Mouse (Mus musculus) embryonic fibroblast, embryonic 13.5 days (primary cell): Measurements from ENCODE around the gene Bmpr1b. TPM values are rescaled to one million over a fixed set of nuclear protein-coding genes. Genes with fewer than 3 reads are reported as not detected.

Experiments used
- H3K27ac ChIP-seq: 2 replicates; pipeline ENCODE4 v1.5.1; 2012; ENCODE audit warnings: low read length, control low read depth, inconsistent platforms; ENCODE audit not compliant: insufficient read depth
- H3K4me1 ChIP-seq: 2 replicates; pipeline ENCODE4 v1.6.1; 2011; ENCODE audit warnings: low read length; ENCODE audit not compliant: control insufficient read depth, insufficient read depth
- H3K4me3 ChIP-seq: 2 replicates; pipeline ENCODE4 v1.5.1; 2011; ENCODE audit warnings: mild to moderate bottlenecking, control low read depth, low read length; ENCODE audit not compliant: insufficient read depth
- CTCF ChIP-seq: IDR thresholded peaks from 2 replicates; pipeline ENCODE4 v1.5.1; 2011; ENCODE audit warnings: mild to moderate bottlenecking, control low read depth, low read length, moderate library complexity, borderline replicate concordance; ENCODE audit not compliant: insufficient read depth
- POLR2A ChIP-seq: IDR thresholded peaks from 2 replicates; pipeline ENCODE4 v1.6.1; 2011; ENCODE audit warnings: low read depth, mild to moderate bottlenecking, control low read depth, low read length, moderate library complexity
- polyA plus RNA-seq: library from polyadenylated mRNA; stranded (reverse); fragments of >200 nt; gene quantifications from 2 replicates; pipeline ENCODE4 v1.2.4, GENCODE M21; 2011; ENCODE audit warnings: low read depth; ENCODE audit not compliant: missing spikeins, insufficient read length

Gene Bmpr1b
- polyA plus RNA-seq, 1 experiment, result 9.2 TPM

DNA sequence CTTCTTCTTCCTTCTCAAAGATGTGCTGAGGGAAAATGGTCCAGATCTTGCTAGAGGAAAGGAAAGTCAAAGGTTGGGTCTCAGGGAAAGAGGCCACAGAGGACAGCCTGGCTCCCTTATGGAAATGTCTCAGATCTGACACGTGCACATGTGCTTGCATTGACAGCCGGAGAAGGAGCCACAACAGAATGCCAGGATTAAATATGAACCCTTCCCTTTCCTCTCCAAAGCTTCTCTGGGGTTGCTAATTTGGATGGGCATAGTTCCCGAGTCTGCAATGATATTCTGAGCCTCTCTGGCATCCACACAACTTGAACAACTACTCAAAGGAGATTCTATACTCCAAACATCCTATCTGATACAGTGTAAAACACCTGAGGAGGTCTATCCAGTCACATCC is 48.4 kb downstream of the Bmpr1b start:
- 0 out of 2 replicates have a peak, but pooled peaks cover 3% of the 10 kb centered on the region for H3K4me1 ChIP-seq
- no peak overlapping the region for H3K4me3 ChIP-seq
- H3K27ac ChIP-seq, result no peak overlapping the region
- no peak for TF ChIP-seq CTCF
- TF ChIP-seq POLR2A, result no peak

DNA sequence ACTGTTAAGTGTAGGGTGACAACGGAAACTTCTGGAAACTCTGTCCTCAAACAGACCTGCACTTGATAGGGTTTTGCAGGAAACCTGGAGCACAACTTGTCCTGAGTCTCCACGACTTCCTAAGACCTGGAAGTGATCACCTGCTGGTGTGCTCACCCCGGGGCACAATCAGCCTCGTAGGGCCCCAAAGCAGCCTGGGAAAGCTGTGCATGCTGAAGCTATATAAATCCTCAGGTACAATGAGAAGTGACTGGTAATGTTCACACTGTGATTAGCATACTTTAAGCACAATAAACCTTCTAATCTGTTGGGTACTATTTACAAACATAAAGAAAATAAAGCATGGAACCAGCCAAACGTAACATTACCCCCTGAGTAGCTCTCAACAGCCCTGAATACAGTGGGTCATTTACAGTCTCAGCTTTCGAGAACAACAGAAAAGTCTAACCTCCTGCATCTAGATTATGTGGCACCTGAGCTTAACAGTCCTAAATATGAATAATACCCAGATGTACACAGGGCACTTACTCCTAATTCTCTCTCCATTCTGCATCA is 54.4 kb downstream of the Bmpr1b start:
- H3K4me3 ChIP-seq, result no peak overlapping the region

DNA sequence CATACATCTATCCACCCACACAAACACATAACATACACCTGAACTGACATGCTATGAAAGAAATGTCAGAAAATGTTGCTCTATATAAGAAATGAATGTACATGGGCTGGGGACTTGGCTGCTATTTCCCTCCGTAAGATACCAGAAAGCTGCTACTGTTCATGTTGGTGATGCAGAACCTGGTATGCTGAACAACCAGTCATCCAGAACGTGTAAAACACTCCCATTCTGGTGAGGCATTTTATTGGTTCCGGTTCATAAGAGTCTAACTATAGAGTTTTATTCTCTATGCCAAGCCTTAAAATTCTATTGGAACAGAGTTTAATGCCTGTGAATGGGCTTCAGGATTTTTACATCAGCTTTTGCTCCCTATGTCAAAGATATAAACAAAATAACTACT is 55.0 kb downstream of the Bmpr1b start:
- Histone ChIP-seq H3K4me1 (0 out of 2 replicates have a peak, but pooled peaks cover 3% of the 10 kb centered on the region), H3K27ac (no peak overlapping the region), H3K4me3 (no peak overlapping the region)
- TF ChIP-seq POLR2A, result no peak

More for the DNA sequence above, 54.4 kb downstream of the Bmpr1b start:
- no peak overlapping the region for H3K27ac ChIP-seq
- 0 out of 2 replicates have a peak, but pooled peaks cover 3% of the 10 kb centered on the region for H3K4me1 ChIP-seq
- TF ChIP-seq CTCF, result no peak
- TF ChIP-seq POLR2A, result no peak

DNA sequence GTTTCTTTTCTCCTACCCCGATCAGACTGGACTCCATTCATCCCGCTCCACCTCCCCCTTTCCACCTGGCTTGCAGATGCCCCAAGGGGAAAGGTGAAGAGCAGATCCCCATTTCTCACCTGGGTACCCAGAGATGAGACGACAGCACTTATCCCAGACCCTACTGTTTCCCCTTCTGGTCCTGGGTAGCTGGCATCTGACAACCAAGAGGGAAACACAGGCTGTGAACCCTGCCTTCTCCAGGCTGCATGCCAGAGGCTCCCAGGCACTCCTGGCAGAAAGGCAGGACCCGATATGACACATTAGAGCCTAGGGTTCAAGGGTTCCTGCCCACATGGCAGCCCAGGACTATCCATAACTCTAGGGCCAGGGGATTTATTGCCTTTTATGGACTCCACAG is 56.0 kb downstream of the Bmpr1b start:
- TF ChIP-seq CTCF (no peak), POLR2A (no peak)
- no peak overlapping the region for H3K4me3 ChIP-seq
- H3K4me1 ChIP-seq, result 0 out of 2 replicates have a peak, but pooled peaks cover 3% of the 10 kb centered on the region
- H3K27ac ChIP-seq, result no peak overlapping the region

DNA sequence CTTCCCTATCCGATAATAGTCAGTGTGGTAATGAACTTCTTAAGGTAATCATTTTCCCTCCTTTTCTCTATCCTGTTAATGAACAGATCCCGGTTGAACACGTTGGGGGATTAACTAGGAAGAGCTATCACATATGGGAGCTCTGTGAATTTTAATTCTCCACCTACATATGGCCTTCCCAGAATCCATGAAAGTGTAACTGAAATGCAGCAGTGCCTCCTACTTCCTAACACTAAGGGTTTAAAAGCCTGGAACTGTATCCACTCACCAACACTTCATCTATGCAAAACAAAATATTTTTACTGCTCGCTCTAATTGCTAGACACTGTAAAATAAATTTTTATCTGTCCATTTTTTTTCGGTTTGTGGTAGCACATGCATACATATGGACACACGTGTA is 63.0 kb downstream of the Bmpr1b start:
- no peak overlapping the region for H3K27ac ChIP-seq
- no peaks in the 10 kb centered on the region for H3K4me1 ChIP-seq
- no peak overlapping the region for H3K4me3 ChIP-seq
- TF ChIP-seq CTCF (no peak), POLR2A (no peak)

DNA sequence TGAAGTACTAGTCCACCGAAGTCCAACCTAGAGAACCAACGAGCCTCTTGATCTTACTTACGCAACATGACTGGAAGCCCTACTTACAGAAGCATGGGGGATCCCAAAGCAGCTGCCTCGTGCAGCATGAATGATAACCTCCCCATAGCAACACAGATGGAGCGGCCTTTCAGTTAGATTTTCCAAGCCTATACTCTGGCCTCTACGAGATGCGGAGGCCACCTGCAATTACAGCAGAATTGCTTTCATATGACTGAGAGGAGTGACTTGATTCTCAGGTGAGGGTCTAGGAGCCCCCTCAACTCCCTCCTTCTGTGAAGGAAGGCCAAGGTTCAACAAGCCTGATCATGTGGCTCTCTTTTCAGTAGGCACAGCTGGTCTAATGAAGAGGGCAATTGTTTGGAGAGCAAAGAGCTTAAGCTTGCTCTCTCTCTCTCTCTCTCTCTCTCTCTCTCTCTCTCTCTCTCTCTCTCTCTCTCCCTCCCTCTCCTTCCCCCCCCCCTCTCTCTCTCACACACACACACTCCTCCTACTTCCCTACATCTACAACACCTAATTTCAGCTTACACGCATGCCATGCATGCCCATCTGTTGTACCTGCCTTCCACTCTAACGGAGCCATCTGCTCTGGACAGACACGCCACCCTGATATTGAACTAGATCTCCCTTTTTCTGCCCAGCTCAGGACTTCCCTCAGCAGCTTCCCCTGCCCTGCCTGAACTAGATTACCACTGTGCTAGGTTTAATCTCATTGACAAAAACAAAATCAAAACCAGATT is 65.0 kb downstream of the Bmpr1b start:
- no peak overlapping the region for H3K27ac ChIP-seq
- H3K4me3 ChIP-seq, result no peak overlapping the region
- no peaks in the 10 kb centered on the region for H3K4me1 ChIP-seq
- TF ChIP-seq CTCF, result no peak
- no peak for TF ChIP-seq POLR2A

DNA sequence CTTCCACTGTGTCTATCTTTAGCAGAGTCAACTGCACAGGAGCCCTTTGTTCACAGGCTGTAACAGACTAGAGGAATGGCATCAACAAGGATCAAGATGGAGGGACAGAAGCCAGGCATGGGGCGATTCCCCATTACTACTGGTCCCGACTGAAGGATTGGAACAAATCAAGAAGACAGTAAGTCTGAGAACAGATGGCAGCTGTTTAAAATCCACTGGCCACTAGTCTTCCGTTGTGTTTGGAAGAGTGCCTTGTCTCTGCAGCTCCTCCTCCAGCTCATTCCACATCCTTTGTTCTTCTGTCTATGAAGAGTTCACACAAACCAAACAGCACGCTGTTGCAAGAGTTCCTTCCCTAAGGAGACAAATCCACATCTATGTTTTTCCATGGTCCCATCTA is 65.6 kb downstream of the Bmpr1b start:
- H3K4me1 ChIP-seq, result no peaks in the 10 kb centered on the region
- TF ChIP-seq CTCF, result no peak
- no peak for TF ChIP-seq POLR2A
- no peak overlapping the region for H3K4me3 ChIP-seq
- H3K27ac ChIP-seq, result no peak overlapping the region

DNA sequence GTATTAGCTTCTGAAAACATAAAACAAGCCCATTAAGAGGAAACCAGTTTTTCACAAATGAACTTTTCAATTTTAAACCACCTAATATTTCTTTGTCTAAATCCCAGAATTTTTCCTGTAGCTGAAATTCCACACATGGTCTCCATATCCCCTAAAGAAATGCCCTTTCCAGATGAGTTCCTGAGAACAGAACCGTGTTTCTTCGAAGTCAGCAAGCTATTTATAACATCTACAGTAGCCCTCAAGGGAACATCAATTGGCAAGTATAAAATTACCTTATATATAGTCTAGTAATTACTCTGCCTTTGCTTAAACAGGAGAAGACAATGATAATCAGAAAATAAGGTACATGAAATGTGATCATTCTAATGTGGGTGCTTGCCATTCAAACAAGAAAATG is 70.1 kb downstream of the Bmpr1b start:
- TF ChIP-seq CTCF, result no peak
- TF ChIP-seq POLR2A, result no peak
- no peak overlapping the region for H3K27ac ChIP-seq
- H3K4me1 ChIP-seq, result no peaks in the 10 kb centered on the region
- no peak overlapping the region for H3K4me3 ChIP-seq

DNA sequence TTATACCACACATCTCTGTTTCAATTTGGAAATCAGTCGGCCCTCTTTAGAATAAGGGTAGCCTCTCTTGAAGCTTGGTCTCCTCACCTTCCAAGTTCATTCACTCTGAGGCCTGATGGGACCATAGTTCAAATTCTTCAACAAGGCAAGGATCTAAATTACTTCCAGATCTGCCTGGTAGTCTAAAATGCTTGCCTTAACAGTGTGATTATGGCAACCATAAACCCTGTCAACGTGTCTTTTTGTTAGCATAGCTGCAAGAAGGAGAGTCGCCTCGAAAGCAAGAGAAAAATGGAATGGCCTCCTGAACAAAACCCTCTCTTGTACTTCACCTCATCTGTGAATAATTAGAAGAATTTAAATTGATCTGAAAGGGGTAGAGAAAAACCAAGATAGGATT is 75.2 kb downstream of the Bmpr1b start:
- Histone ChIP-seq H3K4me1 (no peaks in the 10 kb centered on the region), H3K4me3 (no peak overlapping the region), H3K27ac (no peak overlapping the region)
- TF ChIP-seq POLR2A (no peak), CTCF (no peak)

DNA sequence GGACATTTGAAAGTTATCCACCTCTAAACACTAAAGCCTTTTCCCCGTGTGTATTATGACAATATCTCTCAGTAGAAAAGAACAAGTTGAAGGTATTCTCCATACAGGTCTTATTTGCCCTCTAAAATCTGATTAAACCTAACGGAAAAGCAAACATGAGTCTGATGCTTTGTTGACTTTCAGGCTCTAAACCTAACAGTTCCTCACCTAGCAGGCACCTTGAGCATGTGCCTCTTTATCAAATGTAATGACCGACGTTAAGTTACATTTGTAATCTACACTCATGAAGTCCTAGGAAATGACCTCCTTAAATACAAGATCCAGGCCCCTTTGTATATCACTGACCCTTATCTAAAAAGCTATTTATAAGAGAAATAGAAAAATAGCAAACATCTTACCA is 79.5 kb downstream of the Bmpr1b start:
- Histone ChIP-seq H3K4me3 (no peak overlapping the region), H3K4me1 (no peaks in the 10 kb centered on the region; the same call in 1 of the 2 replicates)
- TF ChIP-seq CTCF (no peak), POLR2A (no peak)

DNA sequence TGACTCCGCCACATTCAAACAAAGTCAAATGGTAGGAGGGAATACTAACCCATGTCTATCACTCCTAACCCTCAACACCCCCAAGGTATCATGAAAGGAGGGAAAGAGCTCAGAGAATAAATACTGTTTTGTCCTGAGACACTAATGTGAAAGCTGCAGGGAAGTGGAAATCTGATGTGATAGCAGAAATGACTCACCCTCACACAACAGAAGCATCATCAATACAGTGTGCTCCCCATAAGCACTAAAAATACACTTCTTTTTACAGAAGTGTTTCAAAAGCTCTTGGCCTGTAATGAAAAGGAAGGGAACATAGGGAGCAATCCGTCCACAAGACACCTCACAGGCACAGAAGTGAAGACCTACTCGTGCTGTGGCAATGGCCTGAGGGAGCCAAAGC is 83.3 kb downstream of the Bmpr1b start:
- no peak overlapping the region for H3K4me3 ChIP-seq
- no peaks in the 10 kb centered on the region; the same call in 1 of the 2 replicates for H3K4me1 ChIP-seq
- no peak for TF ChIP-seq CTCF
- TF ChIP-seq POLR2A, result no peak
- H3K27ac ChIP-seq, result no peak overlapping the region

More for the DNA sequence above, 79.5 kb downstream of the Bmpr1b start:
- no peak overlapping the region for H3K27ac ChIP-seq
